Mouse (Mus musculus) ovary, postnatal 10 days (tissue): ENCODE measurements around the gene Tfap2e.
A peak's percentile ranks its signal among the peaks of the same experiment; 100 is the strongest.

Experiments used
- DNase-seq: peaks from one replicate; pipeline ENCODE4 v3.0.0; 2022; ENCODE audit warnings: low spot score

Gene Tfap2e

DNA sequence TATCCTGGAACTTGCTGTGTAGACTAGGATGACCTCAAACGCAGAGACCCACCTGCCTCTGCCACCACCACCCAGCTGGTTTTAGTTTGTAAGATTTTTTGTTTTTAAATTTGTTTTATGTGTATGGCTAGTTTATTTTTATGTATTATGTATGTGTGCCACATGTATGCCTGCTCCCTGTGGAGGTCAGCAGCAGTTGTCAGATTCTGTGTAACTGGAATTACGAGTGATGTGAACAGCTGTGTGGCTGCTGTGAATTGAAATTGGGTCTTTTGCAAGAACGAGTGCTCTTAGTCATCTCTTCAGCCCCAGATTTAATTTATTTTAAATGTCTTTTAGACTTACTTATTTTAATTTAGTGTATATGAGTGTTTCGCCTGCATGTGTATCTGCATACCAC lies 39.1 kb downstream of the Tfap2e start:
- DNase-seq, result no peak

- DNase-seq, result no peak
Measured at GRCm38 (mm10) chr4:126693021-126693420, 43.0 kb downstream of the Tfap2e start.

- no peak for DNase-seq
Measured at GRCm38 (mm10) chr4:126689457-126689856, 46.6 kb downstream of the Tfap2e start.

GRCm38 (mm10) chr4:126683084-126683483 lies 53.0 kb downstream of the Tfap2e start:
- no peak for DNase-seq

DNA sequence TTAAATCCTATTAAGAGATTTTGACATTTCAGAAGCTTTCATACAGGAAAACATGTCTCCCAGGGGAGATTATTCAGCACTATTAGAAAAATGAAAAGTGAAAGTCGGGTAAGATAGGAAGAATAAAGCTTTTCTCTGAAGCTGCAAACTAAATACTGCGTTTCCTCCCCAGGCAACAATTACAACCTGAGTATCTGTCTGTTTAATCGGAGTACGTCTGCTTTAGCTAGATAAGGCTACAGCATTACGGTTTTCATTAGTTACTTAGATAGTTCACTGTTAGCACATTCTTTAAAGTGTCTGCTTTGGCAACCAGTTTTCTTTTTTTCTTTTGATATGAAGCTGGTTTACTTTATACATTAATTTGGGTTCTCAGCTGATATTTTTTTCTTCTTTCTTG lies 53.7 kb downstream of the Tfap2e start:
- no peak for DNase-seq

DNA sequence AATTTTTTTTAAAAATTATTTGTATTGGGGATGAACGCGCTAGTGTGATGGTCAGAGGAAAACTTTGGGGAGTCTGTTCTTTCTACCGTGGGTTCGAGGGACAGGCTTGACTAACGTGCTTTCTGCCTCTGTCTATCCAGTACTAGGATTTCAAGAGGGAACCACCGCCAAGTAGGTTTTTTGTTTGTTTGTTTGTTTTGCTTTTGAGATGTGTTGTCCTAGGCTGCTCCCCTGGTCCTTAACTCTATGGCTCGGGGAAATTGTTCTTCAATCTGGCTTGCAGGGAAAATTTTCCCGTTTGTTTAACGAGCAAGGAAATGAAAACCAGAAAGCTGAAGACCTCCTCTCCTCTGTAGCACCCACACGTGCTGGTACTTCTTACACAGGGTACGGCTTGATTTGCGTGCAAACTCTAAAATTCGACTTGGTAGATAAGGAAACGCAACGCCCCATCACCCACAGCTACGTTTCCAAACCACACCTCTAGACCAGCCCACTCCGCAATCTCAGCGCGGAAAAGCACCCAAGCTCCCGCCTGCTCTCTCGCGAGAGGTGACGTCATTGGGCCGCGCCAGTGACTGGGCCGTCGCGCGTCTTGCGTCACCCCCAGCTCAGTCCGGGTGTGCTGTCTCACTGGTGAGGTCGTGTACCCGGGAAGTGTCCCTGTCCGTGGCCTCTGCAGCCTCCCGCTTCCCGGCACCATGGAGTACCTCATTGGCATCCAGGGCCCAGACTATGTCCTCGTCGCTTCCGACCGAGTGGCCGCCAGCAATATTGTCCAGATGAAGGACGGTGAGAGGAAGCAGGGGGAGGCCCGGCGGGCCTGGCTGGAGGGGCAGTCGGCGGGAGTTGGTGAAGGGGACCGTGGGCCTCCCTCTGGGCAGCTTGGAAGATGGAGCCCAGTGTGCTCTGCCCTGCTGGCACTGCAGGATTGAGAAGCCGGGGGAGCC lies 58.7 kb downstream of the Tfap2e start, which contains the start of gene Psmb2:
Psmb2 (plus strand) TSS at position 577 of the 950 bp plus-strand sequence.
- DNase-seq, result peak; percentile 99

DNA sequence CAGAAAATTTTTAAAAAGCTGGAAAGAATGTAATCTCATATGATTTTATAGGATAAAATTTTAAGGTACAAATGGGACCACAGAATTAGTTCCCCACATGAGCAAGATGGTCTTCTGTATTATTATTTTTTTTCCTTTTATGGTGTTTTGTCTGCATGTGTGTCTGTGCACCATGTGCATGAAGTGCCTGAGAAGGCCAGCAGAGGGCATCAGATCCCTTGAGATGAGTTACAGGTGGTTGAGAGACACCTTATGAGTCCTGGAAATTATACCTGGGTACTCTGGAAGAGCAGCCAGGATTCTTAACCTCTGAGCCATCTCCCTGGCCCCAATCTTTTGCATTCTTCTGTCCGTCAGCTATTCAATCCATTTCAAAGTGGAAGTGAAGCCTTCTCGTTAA lies 69.0 kb downstream of the Tfap2e start:
- no peak for DNase-seq
